Mouse (Mus musculus) MEL (cell line): ENCODE measurements around the gene Ppp2r5d. TPM values are rescaled to one million over a fixed set of nuclear protein-coding genes. Genes with fewer than 3 reads are reported as not detected.

Source experiments
- DNase-seq: peaks from one replicate; pipeline ENCODE4 v3.0.0; 2011; ENCODE audit warnings: low read depth, low spot score
- H3K27ac ChIP-seq: 2 replicates; pipeline ENCODE4 v1.5.1; 2012; ENCODE audit warnings: low read depth, mild to moderate bottlenecking, control low read depth, low read length, moderate library complexity; ENCODE audit not compliant: control insufficient read depth
- H3K27me3 ChIP-seq, 2 experiments: fragments of 150-350 bp in 1 of 2; sonication (generic) in 1 of 2; 2 replicates each; pipeline ENCODE4 v1.6.1; 2012; ENCODE audit warnings: low read length in 2 of 2, mild to moderate bottlenecking in 2 of 2, improper control_type of control experiment in 1 of 2, moderate library complexity in 1 of 2; ENCODE audit not compliant: insufficient read depth in 2 of 2, control insufficient read depth in 1 of 2
- H3K36me3 ChIP-seq, 2 experiments: 2 replicates each; pipeline ENCODE4 v1.6.1; 2012 to 2014; ENCODE audit warnings: low read length in 2 of 2, improper control_type of control experiment in 1 of 2, inconsistent platforms in 1 of 2, mild to moderate bottlenecking in 1 of 2; ENCODE audit not compliant: insufficient read depth in 2 of 2, control insufficient read depth in 1 of 2
- H3K4me1 ChIP-seq, 2 experiments: fragments of 150-350 bp in 1 of 2; sonication (generic) in 1 of 2; 2 replicates each; pipeline ENCODE4 v1.6.1; 2012; ENCODE audit warnings: low read length in 2 of 2, improper control_type of control experiment in 1 of 2, mild to moderate bottlenecking in 1 of 2; ENCODE audit not compliant: insufficient read depth in 2 of 2, control insufficient read depth in 1 of 2
- H3K4me3 ChIP-seq, 2 experiments: fragments of 150-350 bp in 1 of 2; sonication (generic) in 1 of 2; 2 replicates each; pipeline ENCODE4 v1.5.1; 2012; ENCODE audit warnings: low read depth in 2 of 2, low read length in 2 of 2, mild to moderate bottlenecking in 2 of 2, moderate library complexity in 2 of 2, control low read depth in 1 of 2, improper control_type of control experiment in 1 of 2; ENCODE audit not compliant: control insufficient read depth in 1 of 2, insufficient read depth in 1 of 2
- H3K79me2 ChIP-seq: 2 replicates; pipeline ENCODE4 v1.6.1; 2012; ENCODE audit warnings: mild to moderate bottlenecking, low read length, moderate library complexity; ENCODE audit not compliant: control insufficient read depth, poor library complexity, insufficient read depth
- H3K9ac ChIP-seq: 2 replicates; pipeline ENCODE4 v1.6.1; 2012; ENCODE audit warnings: low read depth, mild to moderate bottlenecking, control low read depth, low read length, moderate library complexity; ENCODE audit not compliant: control insufficient read depth, poor library complexity, severe bottlenecking
- H3K9me3 ChIP-seq: fragments of 150-350 bp; sonication (generic); replicated peaks from 2 replicates; pipeline ENCODE4 v1.6.1; 2012; ENCODE audit warnings: mild to moderate bottlenecking, low read length, improper control_type of control experiment, moderate library complexity; ENCODE audit not compliant: insufficient read depth
- BHLHE40 ChIP-seq: IDR thresholded peaks from 2 replicates; pipeline ENCODE4 v1.6.1; 2012; ENCODE audit warnings: low read depth, mild to moderate bottlenecking, inconsistent platforms, low read length, improper control_type of control experiment, borderline replicate concordance
- CHD2 ChIP-seq: IDR thresholded peaks from 2 replicates; pipeline ENCODE4 v1.6.1; 2011; ENCODE audit warnings: low read length, improper control_type of control experiment
- CTCF ChIP-seq, 3 experiments: IDR thresholded peaks in 2 of 3; conservative IDR thresholded peaks in 1 of 3; 2 replicates each; pipeline ENCODE4 v1.5.1; 2011 to 2012; ENCODE audit warnings: low read length in 3 of 3, low read depth in 2 of 3, mild to moderate bottlenecking in 2 of 3, improper control_type of control experiment in 1 of 3, inconsistent platforms in 1 of 3, mixed read lengths in 1 of 3, moderate library complexity in 1 of 3; ENCODE audit not compliant: control insufficient read depth in 1 of 3, insufficient read depth in 1 of 3, poor library complexity in 1 of 3, severe bottlenecking in 1 of 3
- EP300 ChIP-seq, 2 experiments: IDR thresholded peaks; 2 replicates each; pipeline ENCODE4 v1.6.1; 2011; ENCODE audit warnings: improper control_type of control experiment in 2 of 2, low read length in 2 of 2, low read depth in 1 of 2, mild to moderate bottlenecking in 1 of 2
- ETS1 ChIP-seq: IDR thresholded peaks from 2 replicates; pipeline ENCODE4 v1.6.1; 2012; ENCODE audit warnings: low read depth, mild to moderate bottlenecking, inconsistent platforms, low read length, improper control_type of control experiment, moderate library complexity
- GATA1 ChIP-seq: IDR thresholded peaks from 2 replicates; pipeline ENCODE4 v1.6.1; 2011; ENCODE audit warnings: low read depth, low read length, improper control_type of control experiment
- HCFC1 ChIP-seq: IDR thresholded peaks from 2 replicates; pipeline ENCODE4 v1.6.1; 2012; ENCODE audit warnings: low read depth, mild to moderate bottlenecking, inconsistent platforms, low read length, improper control_type of control experiment, moderate library complexity
- MAFK ChIP-seq: IDR thresholded peaks from 2 replicates; pipeline ENCODE4 v1.6.1; 2011; ENCODE audit warnings: low read depth, mild to moderate bottlenecking, low read length, improper control_type of control experiment, borderline replicate concordance
- MAZ ChIP-seq: IDR thresholded peaks from 2 replicates; pipeline ENCODE4 v1.6.1; 2012; ENCODE audit warnings: low read depth, mild to moderate bottlenecking, inconsistent platforms, low read length, improper control_type of control experiment
- MXI1 ChIP-seq: IDR thresholded peaks from 2 replicates; pipeline ENCODE4 v1.6.1; 2011; ENCODE audit warnings: mild to moderate bottlenecking, low read depth, low read length, improper control_type of control experiment
- MYC ChIP-seq: IDR thresholded peaks from 2 replicates; pipeline ENCODE4 v1.6.1; 2011; ENCODE audit warnings: low read depth, mild to moderate bottlenecking, low read length, improper control_type of control experiment, moderate library complexity
- NELFE ChIP-seq: IDR thresholded peaks from 2 replicates; pipeline ENCODE4 v1.6.1; 2011; ENCODE audit warnings: low read depth, low read length, improper control_type of control experiment
- NRF1 ChIP-seq: IDR thresholded peaks from 2 replicates; pipeline ENCODE4 v1.6.1; 2014; ENCODE audit warnings: low read depth, mild to moderate bottlenecking, inconsistent platforms, low read length, improper control_type of control experiment, moderate library complexity; ENCODE audit not compliant: poor library complexity, insufficient read depth, severe bottlenecking
- POLR2AphosphoS2 ChIP-seq: IDR thresholded peaks from 2 replicates; pipeline ENCODE4 v1.6.1; 2011; ENCODE audit warnings: low read length, improper control_type of control experiment
- RAD21 ChIP-seq: IDR thresholded peaks from 2 replicates; pipeline ENCODE4 v1.6.1; 2011; ENCODE audit warnings: mild to moderate bottlenecking, low read depth, low read length, improper control_type of control experiment
- RCOR1 ChIP-seq: IDR thresholded peaks from 2 replicates; pipeline ENCODE4 v1.6.1; 2012; ENCODE audit warnings: low read depth, mild to moderate bottlenecking, inconsistent platforms, low read length, improper control_type of control experiment
- SIN3A ChIP-seq: IDR thresholded peaks from 2 replicates; pipeline ENCODE4 v1.6.1; 2012; ENCODE audit warnings: low read length, improper control_type of control experiment, inconsistent platforms
- SMC3 ChIP-seq: IDR thresholded peaks from 2 replicates; pipeline ENCODE4 v1.6.1; 2011; ENCODE audit warnings: low read depth, low read length, improper control_type of control experiment
- TBP ChIP-seq: IDR thresholded peaks from 2 replicates; pipeline ENCODE4 v1.8.0; 2011; ENCODE audit warnings: low read depth, low read length, improper control_type of control experiment
- USF1 ChIP-seq: IDR thresholded peaks from 2 replicates; pipeline ENCODE4 v1.6.1; 2014; ENCODE audit warnings: low read depth, mild to moderate bottlenecking, inconsistent platforms, low read length, improper control_type of control experiment, moderate library complexity
- USF2 ChIP-seq, 2 experiments: IDR thresholded peaks; 2 replicates each; pipeline ENCODE4 v1.6.1; 2011 to 2012; ENCODE audit warnings: improper control_type of control experiment in 2 of 2, low read length in 2 of 2, borderline replicate concordance in 1 of 2, inconsistent platforms in 1 of 2, low read depth in 1 of 2, mild to moderate bottlenecking in 1 of 2; ENCODE audit not compliant: insufficient read depth in 1 of 2
- ZC3H11A ChIP-seq: IDR thresholded peaks from 2 replicates; pipeline ENCODE4 v1.6.1; 2012; ENCODE audit warnings: low read depth, mild to moderate bottlenecking, inconsistent platforms, low read length, improper control_type of control experiment
- ZKSCAN1 ChIP-seq: IDR thresholded peaks from 2 replicates; pipeline ENCODE4 v1.6.1; 2012; ENCODE audit warnings: low read depth, mild to moderate bottlenecking, inconsistent platforms, low read length, improper control_type of control experiment, moderate library complexity
- ZMIZ1 ChIP-seq: IDR thresholded peaks from 2 replicates; pipeline ENCODE4 v1.6.1; 2012; ENCODE audit warnings: low read depth, mild to moderate bottlenecking, inconsistent platforms, low read length, improper control_type of control experiment, moderate library complexity
- ZNF384 ChIP-seq: IDR thresholded peaks from 2 replicates; pipeline ENCODE4 v1.6.1; 2012; ENCODE audit warnings: low read depth, mild to moderate bottlenecking, inconsistent platforms, low read length, improper control_type of control experiment
- polyA plus RNA-seq, 2 experiments: library from polyadenylated mRNA; stranded (reverse) in 1 of 2; unstranded in 1 of 2; fragments of >175 nt in 1 of 2; fragments of >200 nt in 1 of 2; gene quantifications; 2 replicates each; pipeline versions ENCODE4 v1.2.1 to v1.2.4; 2012; ENCODE audit warnings: low replicate concordance in 2 of 2, low read depth in 1 of 2; ENCODE audit not compliant: insufficient read length in 2 of 2, insufficient read depth in 1 of 2, missing spikeins in 1 of 2
- total RNA-seq: library from RNA; depleted of rRNA; stranded (reverse); fragments of 300-350 nt; gene quantifications from 2 replicates; pipeline ENCODE4 v1.2.3, GENCODE M21; 2012

Ppp2r5d gene
- total and polyA plus RNA-seq, 3 experiments = 47.6 to 82.9 (median 80.4) TPM

DNA sequence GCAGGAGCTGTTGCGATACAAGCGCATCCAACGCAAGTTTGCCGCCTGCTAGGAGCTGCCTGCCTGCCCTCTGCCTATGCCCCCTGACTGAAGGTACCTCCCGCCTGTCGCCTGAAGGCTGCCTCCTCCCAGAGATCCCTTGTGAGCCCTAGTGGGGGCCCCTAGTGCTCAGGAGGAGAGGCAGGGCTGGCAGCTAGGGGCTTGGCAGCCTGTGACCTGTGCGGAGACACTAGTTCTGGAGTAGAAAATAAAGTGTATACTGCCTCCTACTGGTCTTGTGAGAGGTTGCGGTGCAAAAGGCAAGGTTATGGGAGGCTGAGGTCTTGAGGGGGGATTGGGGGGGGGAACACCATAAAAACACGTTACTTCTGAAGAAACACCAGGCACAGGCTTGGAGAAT is 20.4 kb upstream of the Ppp2r5d start:
- H3K36me3 ChIP-seq = no peaks in the 10 kb centered on the region
- no peaks in the 10 kb centered on the region for H3K27me3 ChIP-seq
- DNase-seq = peak; percentile 58
- H3K27ac ChIP-seq = no peak overlapping the region
- H3K4me3 ChIP-seq = no peak overlapping the region
- H3K79me2 ChIP-seq = no peaks in the 10 kb centered on the region
- no peak overlapping the region for H3K9ac ChIP-seq
- H3K4me1 ChIP-seq = no peaks in the 10 kb centered on the region
- TF ChIP-seq MYC (no peak), ZKSCAN1 (no peak), CTCF (IDR thresholded peaks at IDR 0.05 in 2 of 3, conservative IDR thresholded peaks at IDR 0.05 in 1 of 3; ENCODE audit: control insufficient read depth in 1 of 3, insufficient read depth in 1 of 3, low read depth in 2 of 3, low read length in 3 of 3, poor library complexity in 1 of 3, severe bottlenecking in 1 of 3) (peak; percentile 53 to 73 (median 70)), CHD2 (no peak), ZC3H11A (peak; percentile 41; the same call in 1 of the 2 replicates), SMC3 (peak; percentile 57), RAD21 (peak; percentile 67), MXI1 (no peak)
- no peaks in the 10 kb centered on the region for H3K9me3 ChIP-seq

DNA sequence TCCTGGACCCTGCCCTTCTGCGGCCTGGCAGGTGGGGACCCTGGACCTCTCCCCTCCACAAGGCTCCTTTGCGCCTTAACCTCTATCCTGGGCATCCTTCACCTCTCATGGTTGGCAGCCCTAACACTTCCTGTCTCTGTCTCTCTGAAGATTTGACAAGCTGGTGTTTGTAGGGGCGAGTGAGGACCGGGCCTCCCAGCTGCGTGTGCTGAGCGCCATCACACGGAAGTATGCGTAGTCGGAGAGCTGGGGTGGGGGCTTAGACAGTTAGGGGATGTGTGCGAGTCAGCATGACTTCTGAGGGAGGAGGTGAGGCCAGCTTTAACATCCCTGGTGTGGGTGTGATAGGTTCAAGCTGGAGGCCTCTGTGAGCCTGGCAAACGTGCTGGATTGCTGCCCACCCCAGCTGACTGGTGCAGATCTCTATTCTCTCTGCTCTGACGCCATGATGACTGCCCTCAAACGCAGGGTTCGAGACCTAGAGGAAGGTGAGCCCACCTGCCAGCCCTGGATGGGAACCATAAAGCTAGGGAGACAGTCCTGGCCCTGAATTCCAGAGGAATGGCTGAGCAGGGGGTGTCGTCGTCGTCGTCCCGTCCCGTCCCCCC is 19.7 kb upstream of the Ppp2r5d start:
- DNase-seq = no peak
- H3K36me3 ChIP-seq = no peaks in the 10 kb centered on the region

DNA sequence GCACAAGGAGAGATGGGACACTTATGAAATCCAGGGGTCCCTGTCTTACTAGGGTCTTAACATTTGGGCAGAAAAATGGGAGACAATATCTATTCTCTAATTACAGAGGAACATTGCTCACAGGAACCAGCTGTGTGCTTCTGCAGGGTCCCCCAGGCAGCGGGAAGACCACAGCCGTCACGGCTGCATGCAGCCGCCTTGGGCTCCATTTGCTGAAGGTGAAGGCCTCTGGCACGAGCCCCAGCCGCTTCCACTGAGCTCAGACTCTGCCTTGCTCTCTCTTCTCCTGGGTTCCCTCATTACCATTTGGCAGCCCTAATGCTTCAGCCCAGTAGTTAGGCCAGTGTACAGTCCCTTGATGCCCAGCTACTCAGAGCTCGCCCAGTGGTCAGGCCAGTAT is 16.2 kb upstream of the Ppp2r5d start:
- Histone ChIP-seq H3K36me3 (no peaks in the 10 kb centered on the region), H3K79me2 (no peaks in the 10 kb centered on the region), H3K4me3 (no peak overlapping the region)

More for the DNA sequence above, 19.7 kb upstream of the Ppp2r5d start:
- Histone ChIP-seq H3K79me2 (no peaks in the 10 kb centered on the region), H3K9me3 (no peaks in the 10 kb centered on the region)
- TF ChIP-seq POLR2AphosphoS2 (no peak), NRF1 (no peak), MAFK (no peak), EP300 (IDR thresholded peaks at IDR 0.05; ENCODE audit: low read depth in 1 of 2, low read length in 2 of 2) (no peak), HCFC1 (no peak), ZNF384 (no peak), TBP (no peak), ZMIZ1 (no peak), MYC (no peak), RCOR1 (no peak), MAZ (no peak), GATA1 (no peak), SIN3A (no peak), CTCF (IDR thresholded peaks at IDR 0.05 in 2 of 3, conservative IDR thresholded peaks at IDR 0.05 in 1 of 3; ENCODE audit: control insufficient read depth in 1 of 3, insufficient read depth in 1 of 3, low read depth in 2 of 3, low read length in 3 of 3, poor library complexity in 1 of 3, severe bottlenecking in 1 of 3) (no peak), CHD2 (no peak), ETS1 (no peak), RAD21 (no peak), USF1 (no peak), NELFE (no peak)
- TF ChIP-seq, all 39 proteins: peak for 0
- no peak overlapping the region for H3K9ac ChIP-seq
- no peak overlapping the region for H3K27ac ChIP-seq
- H3K4me3 ChIP-seq = no peak overlapping the region
- H3K27me3 ChIP-seq = no peaks in the 10 kb centered on the region
- H3K4me1 ChIP-seq = no peaks in the 10 kb centered on the region

More for the DNA sequence above, 16.2 kb upstream of the Ppp2r5d start:
- TF ChIP-seq CTCF (IDR thresholded peaks at IDR 0.05 in 2 of 3, conservative IDR thresholded peaks at IDR 0.05 in 1 of 3; ENCODE audit: control insufficient read depth in 1 of 3, insufficient read depth in 1 of 3, low read depth in 2 of 3, low read length in 3 of 3, poor library complexity in 1 of 3, severe bottlenecking in 1 of 3) (no peak), RAD21 (no peak), MAZ (no peak), ZC3H11A (no peak), USF2 (IDR thresholded peaks at IDR 0.05; ENCODE audit: borderline replicate concordance in 1 of 2, insufficient read depth in 1 of 2, low read depth in 1 of 2, low read length in 2 of 2) (no peak), MYC (no peak), BHLHE40 (no peak), ZNF384 (no peak)
- TF ChIP-seq, all 39 proteins: peak for 0
- Histone ChIP-seq H3K4me1 (no peaks in the 10 kb centered on the region), H3K27me3 (no peaks in the 10 kb centered on the region), H3K9ac (no peak overlapping the region), H3K9me3 (no peaks in the 10 kb centered on the region), H3K27ac (no peak overlapping the region)
- DNase-seq = no peak
